Mouse (Mus musculus): ENCODE data around the gene Alpk1. TPM values are rescaled to one million over a fixed set of nuclear protein-coding genes. Genes with fewer than 3 reads are reported as not detected.

Alpk1 gene
- polyA plus RNA-seq, 1 experiment, result 1.8 TPM

DNA sequence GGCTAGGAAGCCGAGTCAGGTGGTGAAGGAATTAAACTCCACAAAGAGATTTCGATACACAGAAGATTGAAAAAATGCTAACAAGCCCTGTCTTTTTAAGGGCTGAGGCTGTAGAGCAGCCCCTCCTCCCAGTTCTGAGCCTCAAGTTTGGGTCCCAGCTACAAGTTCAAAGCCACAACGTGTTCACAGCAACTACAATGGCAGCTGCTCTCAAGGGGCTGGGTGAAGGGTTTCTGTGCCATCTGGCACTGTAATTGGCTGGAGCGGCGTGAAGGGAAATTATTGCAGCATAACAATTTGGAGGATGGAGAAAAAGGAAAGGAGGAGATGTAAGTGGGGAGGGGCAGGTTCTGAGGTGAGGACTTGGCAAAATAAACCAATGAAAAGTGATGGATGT, 73.2 kb downstream of the Alpk1 start:
- peaks cover 5% of the 10 kb centered on the region for H3K36me3 ChIP-seq (ENCODE audit: control insufficient read depth, insufficient read depth, low read length)
- 90% methylated on average over 5 of the region's 5 CpGs for WGBS
- TF ChIP-seq CTCF (IDR thresholded peaks at IDR 0.05; ENCODE audit: extremely low read depth, insufficient read length, insufficient replicate concordance, low read depth, low read length) (no peak), POLR2A (IDR thresholded peaks at IDR 0.05; ENCODE audit: low read depth, low read length) (no peak)

DNA sequence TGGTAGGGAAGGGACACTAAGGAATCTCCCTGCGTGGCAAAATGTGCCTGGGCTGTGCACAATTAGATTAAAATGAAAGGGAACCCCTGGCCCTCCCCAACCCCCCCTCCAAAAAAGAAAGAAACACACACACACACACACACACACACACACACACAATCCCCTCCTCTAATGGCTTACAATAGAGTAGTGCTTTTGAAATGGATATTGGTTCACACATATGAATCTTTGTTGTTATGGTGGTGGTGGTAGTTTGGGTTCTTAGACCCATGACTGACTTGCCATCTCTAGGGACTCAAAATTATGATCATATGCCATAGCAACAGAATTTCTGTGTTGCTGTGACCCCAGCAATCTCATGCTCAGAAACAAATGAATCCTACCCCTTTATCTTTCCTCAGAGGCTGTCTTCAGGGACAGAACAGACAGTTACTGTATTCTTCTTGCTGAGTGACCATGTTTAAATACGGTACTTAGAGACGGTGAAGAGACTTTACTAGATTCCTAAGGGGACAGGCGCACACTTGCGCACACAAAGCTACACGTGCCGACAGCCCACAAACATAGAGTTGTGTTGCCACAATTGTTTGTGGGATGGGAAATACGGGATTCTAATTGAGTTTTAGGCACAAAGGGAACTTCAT, 73.8 kb downstream of the Alpk1 start:
- Histone ChIP-seq H3K36me3 (ENCODE audit: control insufficient read depth, insufficient read depth, low read length) (peaks cover 5% of the 10 kb centered on the region), H3K4me1 (ENCODE audit: control insufficient read depth, insufficient read depth, insufficient read length, low read length) (no peaks in the 10 kb centered on the region), H3K4me3 (ENCODE audit: low read depth, low read length) (no peak overlapping the region), H3K27ac (ENCODE audit: insufficient read depth, low read depth, low read length) (no peak overlapping the region), H3K27me3 (ENCODE audit: control insufficient read depth, insufficient read depth, low read length) (no peaks in the 10 kb centered on the region)
- no peak for TF ChIP-seq POLR2A (IDR thresholded peaks at IDR 0.05; ENCODE audit: low read depth, low read length)
- TF ChIP-seq CTCF (IDR thresholded peaks at IDR 0.05; ENCODE audit: extremely low read depth, insufficient read length, insufficient replicate concordance, low read depth, low read length), result no peak
- 85% methylated on average over 8 of the region's 8 CpGs for WGBS

More for the DNA sequence above, 73.2 kb downstream of the Alpk1 start:
- Histone ChIP-seq H3K4me1 (ENCODE audit: control insufficient read depth, insufficient read depth, insufficient read length, low read length) (no peaks in the 10 kb centered on the region), H3K27me3 (ENCODE audit: control insufficient read depth, insufficient read depth, low read length) (no peaks in the 10 kb centered on the region), H3K4me3 (ENCODE audit: low read depth, low read length) (no peak overlapping the region), H3K27ac (ENCODE audit: insufficient read depth, low read depth, low read length) (no peak overlapping the region)

DNA sequence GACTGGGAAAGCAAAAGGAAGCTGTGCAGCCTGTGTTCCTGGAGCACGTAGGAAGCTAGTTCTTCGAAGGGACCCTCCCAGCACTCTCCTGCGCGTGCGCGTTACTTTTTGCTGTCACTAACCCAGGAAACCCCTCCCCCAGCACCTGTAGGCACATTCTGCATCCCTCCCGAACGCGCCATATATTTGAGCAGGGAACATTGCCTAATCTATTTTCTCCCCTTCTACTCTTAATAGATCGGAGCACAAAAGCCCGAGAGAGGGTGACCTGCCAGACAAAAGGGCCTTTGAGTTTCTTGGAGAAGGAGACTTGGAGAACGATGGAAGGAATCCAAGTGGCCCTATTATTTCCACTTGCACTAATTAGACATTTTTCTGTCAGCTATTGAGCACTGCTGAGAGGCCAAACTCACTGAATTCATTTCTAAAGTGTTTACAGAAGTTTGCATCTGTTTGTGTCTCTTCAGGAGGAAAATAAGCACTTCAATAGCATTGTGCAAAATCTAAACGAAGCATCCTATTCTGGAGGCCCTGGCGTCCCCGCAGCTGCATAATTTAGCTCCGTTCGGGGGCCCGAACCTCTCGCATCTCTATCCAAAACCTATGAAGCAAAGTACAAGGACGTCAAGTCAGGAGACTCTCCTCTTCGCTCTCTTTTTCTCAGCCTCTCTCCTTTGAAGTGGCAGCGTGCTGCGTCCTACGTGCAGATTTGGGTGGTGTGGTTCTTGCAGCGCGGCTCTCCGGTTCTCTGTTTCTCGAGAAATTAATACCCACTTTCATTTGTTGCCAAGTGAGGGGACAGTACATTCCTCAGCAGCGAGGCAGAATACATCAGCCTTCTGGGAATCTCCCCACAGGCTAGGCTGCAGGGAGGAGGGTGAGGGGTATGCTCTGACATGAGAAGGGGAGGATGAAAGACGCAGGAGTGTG, 74.5 kb downstream of the Alpk1 start:
- H3K4me3 ChIP-seq (ENCODE audit: low read depth, low read length), result no peak overlapping the region
- H3K36me3 ChIP-seq (ENCODE audit: control insufficient read depth, insufficient read depth, low read length), result peaks cover 5% of the 10 kb centered on the region
- TF ChIP-seq POLR2A (IDR thresholded peaks at IDR 0.05; ENCODE audit: low read depth, low read length) (no peak), CTCF (IDR thresholded peaks at IDR 0.05; ENCODE audit: extremely low read depth, insufficient read length, insufficient replicate concordance, low read depth, low read length) (no peak)
- H3K27ac ChIP-seq (ENCODE audit: insufficient read depth, low read depth, low read length), result no peak overlapping the region
- 51% methylated on average over 30 of the region's 30 CpGs for WGBS
- H3K27me3 ChIP-seq (ENCODE audit: control insufficient read depth, insufficient read depth, low read length), result no peaks in the 10 kb centered on the region
- no peaks in the 10 kb centered on the region for H3K4me1 ChIP-seq (ENCODE audit: control insufficient read depth, insufficient read depth, insufficient read length, low read length)

DNA sequence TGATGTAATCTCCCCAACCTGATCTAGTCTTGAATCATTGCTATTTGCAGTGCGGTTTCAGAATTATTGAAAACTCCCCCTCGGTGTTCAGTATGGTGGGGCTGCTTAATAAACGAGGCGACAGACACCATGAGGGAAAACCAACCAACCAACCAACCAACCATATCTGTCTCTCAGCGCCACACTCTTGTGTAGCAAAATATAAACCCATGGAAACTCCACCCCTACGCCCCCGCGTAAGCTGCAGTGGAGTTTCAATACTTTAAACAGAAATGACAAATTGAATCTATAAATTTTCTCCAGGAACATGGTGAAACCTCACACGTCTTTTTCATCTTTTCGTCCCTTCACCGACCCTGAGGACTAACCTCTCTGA, 75.2 kb downstream of the Alpk1 start:
- TF ChIP-seq POLR2A (IDR thresholded peaks at IDR 0.05; ENCODE audit: low read depth, low read length) (no peak), CTCF (IDR thresholded peaks at IDR 0.05; ENCODE audit: extremely low read depth, insufficient read length, insufficient replicate concordance, low read depth, low read length) (no peak)
- Histone ChIP-seq H3K36me3 (ENCODE audit: control insufficient read depth, insufficient read depth, low read length) (peaks cover 5% of the 10 kb centered on the region), H3K27me3 (ENCODE audit: control insufficient read depth, insufficient read depth, low read length) (no peaks in the 10 kb centered on the region), H3K27ac (ENCODE audit: insufficient read depth, low read depth, low read length) (no peak overlapping the region), H3K4me1 (ENCODE audit: control insufficient read depth, insufficient read depth, insufficient read length, low read length) (no peaks in the 10 kb centered on the region), H3K4me3 (ENCODE audit: low read depth, low read length) (no peak overlapping the region)
- WGBS, result 81% methylated on average over 11 of the region's 11 CpGs

DNA sequence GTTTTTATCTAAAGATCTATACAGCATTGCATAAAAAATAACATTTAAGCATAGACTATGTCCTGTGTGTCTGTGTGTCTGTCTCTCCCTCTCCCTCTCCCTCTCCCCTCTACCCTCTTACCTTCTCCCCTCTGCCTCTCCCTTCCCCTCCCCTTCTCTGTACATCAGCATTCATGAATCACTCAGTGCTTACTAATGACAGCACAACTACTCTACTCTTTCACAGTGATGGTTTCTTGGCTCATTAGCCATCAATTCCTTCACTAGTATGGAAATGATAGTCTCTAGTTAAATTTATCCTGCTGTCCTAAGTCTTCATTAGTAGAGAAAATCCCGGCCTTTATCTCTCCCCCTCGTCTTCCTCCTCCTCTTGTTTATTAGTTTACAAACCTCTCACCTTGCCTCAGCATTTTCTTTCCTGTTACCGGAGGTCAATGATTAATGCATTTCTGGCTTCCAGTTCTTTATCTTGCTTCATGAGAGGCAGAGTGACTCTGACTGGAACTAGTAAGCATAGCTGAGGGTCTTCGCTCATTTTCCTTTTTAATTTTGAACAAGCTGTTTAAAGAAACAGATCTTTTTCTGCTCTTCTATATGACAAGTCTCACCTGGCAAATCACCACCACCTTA, 79.0 kb downstream of the Alpk1 start:
- 44% methylated on average over 4 of the region's 4 CpGs for WGBS
- H3K27me3 ChIP-seq (ENCODE audit: control insufficient read depth, insufficient read depth, low read length), result no peaks in the 10 kb centered on the region
- no peak overlapping the region for H3K27ac ChIP-seq (ENCODE audit: insufficient read depth, low read depth, low read length)
- peaks cover 5% of the 10 kb centered on the region for H3K36me3 ChIP-seq (ENCODE audit: control insufficient read depth, insufficient read depth, low read length)
- H3K4me1 ChIP-seq (ENCODE audit: control insufficient read depth, insufficient read depth, insufficient read length, low read length), result no peaks in the 10 kb centered on the region
- TF ChIP-seq CTCF (IDR thresholded peaks at IDR 0.05; ENCODE audit: extremely low read depth, insufficient read length, insufficient replicate concordance, low read depth, low read length), result no peak
- no peak for TF ChIP-seq POLR2A (IDR thresholded peaks at IDR 0.05; ENCODE audit: low read depth, low read length)
- H3K4me3 ChIP-seq (ENCODE audit: low read depth, low read length), result no peak overlapping the region

DNA sequence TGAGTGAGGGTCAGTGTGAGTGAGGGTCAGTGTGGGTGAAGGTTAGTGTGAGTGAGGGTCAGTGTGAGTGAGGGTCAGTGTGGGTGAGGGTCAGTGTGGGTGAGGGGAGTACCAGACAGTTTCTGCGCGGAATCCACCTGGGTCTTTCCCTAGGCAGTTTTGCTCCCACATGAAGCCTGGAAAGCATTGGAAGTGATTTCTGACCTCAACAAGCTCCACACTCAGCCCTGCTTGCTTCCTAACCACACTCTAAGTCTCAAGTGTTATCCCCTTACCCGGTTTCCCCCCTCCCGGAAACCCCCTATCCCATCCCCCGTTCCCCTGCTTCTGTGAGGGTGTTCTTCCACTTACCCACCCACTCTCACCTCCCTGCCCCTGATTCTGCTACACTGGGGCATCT, 81.7 kb downstream of the Alpk1 start:
- Histone ChIP-seq H3K4me1 (ENCODE audit: control insufficient read depth, insufficient read depth, insufficient read length, low read length) (no peaks in the 10 kb centered on the region; the same call in 1 of the 2 replicates), H3K27me3 (ENCODE audit: control insufficient read depth, insufficient read depth, low read length) (no peaks in the 10 kb centered on the region), H3K27ac (ENCODE audit: insufficient read depth, low read depth, low read length) (no peak overlapping the region), H3K36me3 (ENCODE audit: control insufficient read depth, insufficient read depth, low read length) (peaks cover 10% of the 10 kb centered on the region), H3K4me3 (ENCODE audit: low read depth, low read length) (no peak overlapping the region)
- 83% methylated on average over 5 of the region's 5 CpGs for WGBS
- TF ChIP-seq POLR2A (IDR thresholded peaks at IDR 0.05; ENCODE audit: low read depth, low read length) (no peak), CTCF (IDR thresholded peaks at IDR 0.05; ENCODE audit: extremely low read depth, insufficient read length, insufficient replicate concordance, low read depth, low read length) (no peak)

DNA sequence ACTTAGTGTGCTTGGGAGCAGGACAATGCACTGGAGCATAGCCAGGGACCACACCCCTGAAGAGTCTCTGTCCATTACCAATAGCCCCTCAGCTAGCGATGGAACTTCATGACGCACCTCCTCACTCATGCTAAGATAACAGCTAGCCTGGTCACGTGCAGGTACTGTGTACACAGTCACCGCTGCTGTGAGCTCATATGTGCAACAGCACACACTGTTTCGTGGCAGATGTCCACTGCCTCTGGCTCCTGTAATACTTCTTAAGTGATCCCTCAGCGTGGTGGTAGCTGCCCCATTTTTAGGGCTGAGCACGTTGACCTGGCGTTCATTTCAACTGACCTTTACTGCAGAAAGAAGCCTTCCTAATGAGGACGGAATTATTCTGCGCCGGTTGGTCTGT, 83.8 kb downstream of the Alpk1 start:
- Histone ChIP-seq H3K27ac (ENCODE audit: insufficient read depth, low read depth, low read length) (no peak overlapping the region), H3K4me3 (ENCODE audit: low read depth, low read length) (no peak overlapping the region), H3K4me1 (ENCODE audit: control insufficient read depth, insufficient read depth, insufficient read length, low read length) (no peaks in the 10 kb centered on the region; the same call in 1 of the 2 replicates), H3K36me3 (ENCODE audit: control insufficient read depth, insufficient read depth, low read length) (peaks cover 10% of the 10 kb centered on the region), H3K27me3 (ENCODE audit: control insufficient read depth, insufficient read depth, low read length) (no peaks in the 10 kb centered on the region)
- TF ChIP-seq POLR2A (IDR thresholded peaks at IDR 0.05; ENCODE audit: low read depth, low read length), result no peak
- no peak for TF ChIP-seq CTCF (IDR thresholded peaks at IDR 0.05; ENCODE audit: extremely low read depth, insufficient read length, insufficient replicate concordance, low read depth, low read length)
- 69% methylated on average over 11 of the region's 11 CpGs for WGBS
